Mouse (Mus musculus) spleen, postnatal 10 days (tissue): ENCODE data around the gene Ppard.

ENCODE experiments used
- DNase-seq, 2 experiments: peaks; one replicate each; pipeline ENCODE4 v3.0.0; 2021 to 2022; ENCODE audit warnings: low spot score in 2 of 2

Ppard gene

GRCm38 (mm10) chr17:28223561-28224391 is 8.7 kb upstream of the Ppard start:
- DNase-seq: peak; percentile 79 to 96

- DNase-seq: no peak
Observed at GRCm38 (mm10) chr17:28224615-28225014, 7.9 kb upstream of the Ppard start.

- DNase-seq: peak; percentile 68 to 89
Observed at GRCm38 (mm10) chr17:28226014-28226413, 6.5 kb upstream of the Ppard start.

- DNase-seq: no peak
Observed at GRCm38 (mm10) chr17:28230486-28230885, 2.0 kb upstream of the Ppard start.

- no peak for DNase-seq
Observed at GRCm38 (mm10) chr17:28231026-28231736, 1.3 kb upstream of the Ppard start.

- DNase-seq: peak; percentile 47 to 55
Observed at GRCm38 (mm10) chr17:28233091-28233731, 711 bp downstream of the Ppard start.

- DNase-seq: no peak
Observed at GRCm38 (mm10) chr17:28234641-28235040, 2.1 kb downstream of the Ppard start.

GRCm38 (mm10) chr17:28235982-28236635 is 3.6 kb downstream of the Ppard start:
- DNase-seq: no peak

- DNase-seq: no peak
Observed at GRCm38 (mm10) chr17:28236636-28237015, 4.1 kb downstream of the Ppard start.

- DNase-seq: no peak
Observed at GRCm38 (mm10) chr17:28237362-28237761, 4.9 kb downstream of the Ppard start.

- DNase-seq: no peak
Observed at GRCm38 (mm10) chr17:28237874-28238273, 5.4 kb downstream of the Ppard start.

GRCm38 (mm10) chr17:28240846-28241245 is 8.3 kb downstream of the Ppard start:
- DNase-seq: no peak

- no peak for DNase-seq
Observed at GRCm38 (mm10) chr17:28242296-28242695, 9.8 kb downstream of the Ppard start.

- no peak for DNase-seq
Observed at GRCm38 (mm10) chr17:28244214-28244613, 11.7 kb downstream of the Ppard start.

GRCm38 (mm10) chr17:28244714-28245113 is 12.2 kb downstream of the Ppard start:
- no peak for DNase-seq

GRCm38 (mm10) chr17:28246640-28247039 is 14.1 kb downstream of the Ppard start:
- DNase-seq: no peak

GRCm38 (mm10) chr17:28247613-28248012 is 15.1 kb downstream of the Ppard start:
- DNase-seq: no peak

GRCm38 (mm10) chr17:28249062-28249461 is 16.6 kb downstream of the Ppard start:
- no peak for DNase-seq

GRCm38 (mm10) chr17:28251579-28252280 is 19.2 kb downstream of the Ppard start:
- no peak for DNase-seq

GRCm38 (mm10) chr17:28252281-28252648 is 19.8 kb downstream of the Ppard start:
- DNase-seq: no peak

GRCm38 (mm10) chr17:28253216-28253615 is 20.7 kb downstream of the Ppard start:
- no peak for DNase-seq
